Mouse (Mus musculus) heart, adult 9 months (tissue): ENCODE measurements around the gene Hacd3.

Source experiments
- DNase-seq, 2 experiments: peaks; one replicate each; pipeline ENCODE4 v3.0.0; 2022; ENCODE audit warnings: low spot score in 2 of 2

The Hacd3 gene

GRCm38 (mm10) chr9:65020991-65021886 is at the start of gene Hacd3:
TSS of gene Hacd3 (minus strand) at chr9:65021693.
- peak; percentile 88 to 91 for DNase-seq

- no peak for DNase-seq
Measured at GRCm38 (mm10) chr9:65070587-65070986, 49.1 kb upstream of the Hacd3 start.

- DNase-seq, result no peak
Measured at GRCm38 (mm10) chr9:65064251-65064650, 42.8 kb upstream of the Hacd3 start.

- no peak for DNase-seq
Measured at GRCm38 (mm10) chr9:65050981-65051380, 29.5 kb upstream of the Hacd3 start.

- DNase-seq, result no peak
Measured at GRCm38 (mm10) chr9:65049422-65049821, 27.9 kb upstream of the Hacd3 start.

- no peak for DNase-seq
Measured at GRCm38 (mm10) chr9:65046993-65047392, 25.5 kb upstream of the Hacd3 start.

GRCm38 (mm10) chr9:65041430-65041829 is 19.9 kb upstream of the Hacd3 start:
- DNase-seq, result no peak

- DNase-seq, result no peak
Measured at GRCm38 (mm10) chr9:65036861-65037260, 15.4 kb upstream of the Hacd3 start.

GRCm38 (mm10) chr9:65036456-65036855 is 15.0 kb upstream of the Hacd3 start:
- DNase-seq, result peak; percentile 74 to 77

- peak; percentile 89 to 93 for DNase-seq
Measured at GRCm38 (mm10) chr9:65032269-65033108, 11.0 kb upstream of the Hacd3 start, which contains the start of gene Dpp8. TSS of gene Dpp8 (plus strand) at chr9:65032414.

- no peak for DNase-seq
Measured at GRCm38 (mm10) chr9:65031894-65032268, 10.4 kb upstream of the Hacd3 start.

- peak in 1 of 2 experiments; percentile 34 for DNase-seq
Measured at GRCm38 (mm10) chr9:65031355-65031754, 9.9 kb upstream of the Hacd3 start.

GRCm38 (mm10) chr9:65028313-65028712 is 6.8 kb upstream of the Hacd3 start:
- no peak for DNase-seq

GRCm38 (mm10) chr9:65027241-65027640 is 5.7 kb upstream of the Hacd3 start:
- DNase-seq, result no peak

- DNase-seq, result no peak
Measured at GRCm38 (mm10) chr9:65023447-65023846, 2.0 kb upstream of the Hacd3 start.

- no peak for DNase-seq
Measured at GRCm38 (mm10) chr9:65022580-65023135, 1.2 kb upstream of the Hacd3 start.

- no peak for DNase-seq
Measured at GRCm38 (mm10) chr9:65021887-65022579, 540 bp upstream of the Hacd3 start.

GRCm38 (mm10) chr9:65020128-65020527 is 1.4 kb downstream of the Hacd3 start:
- no peak for DNase-seq

- no peak for DNase-seq
Measured at GRCm38 (mm10) chr9:65019146-65019545, 2.3 kb downstream of the Hacd3 start.

- no peak for DNase-seq
Measured at GRCm38 (mm10) chr9:65018588-65019121, 2.8 kb downstream of the Hacd3 start.

GRCm38 (mm10) chr9:65017896-65018295 is 3.6 kb downstream of the Hacd3 start:
- no peak for DNase-seq
